Mouse (Mus musculus) ES-CJ7 (cell line): ENCODE measurements around the gene Cd40lg.

Experiments
- DNase-seq: peaks from one replicate; pipeline ENCODE4 v3.0.0; 2011; ENCODE audit warnings: low read depth, low spot score

Cd40lg gene

DNA sequence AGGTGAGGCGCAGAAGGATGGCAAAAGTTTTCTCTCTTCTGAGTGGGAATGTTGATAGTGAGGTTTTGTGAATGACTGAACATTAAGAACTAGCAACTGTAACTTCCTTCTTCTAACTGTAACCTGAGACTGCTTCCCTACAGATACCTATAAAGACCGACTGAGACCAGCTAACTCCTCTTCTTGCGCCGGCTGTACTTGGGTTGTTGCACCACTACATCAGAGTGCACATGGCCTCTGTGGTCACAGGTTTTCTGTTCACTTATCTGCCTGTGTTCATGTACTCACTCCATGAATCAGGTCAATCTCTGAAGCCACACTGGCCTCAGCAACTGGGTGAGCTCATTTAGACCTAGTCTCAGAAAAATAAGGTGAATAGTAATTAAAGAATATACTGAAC, 51.6 kb downstream of the Cd40lg start:
- DNase-seq: no peak
